Mouse (Mus musculus): ENCODE results near the gene Bcorl1.
A peak's percentile ranks its signal among the peaks of the same experiment; 100 is the strongest.

Bcorl1 gene

DNA sequence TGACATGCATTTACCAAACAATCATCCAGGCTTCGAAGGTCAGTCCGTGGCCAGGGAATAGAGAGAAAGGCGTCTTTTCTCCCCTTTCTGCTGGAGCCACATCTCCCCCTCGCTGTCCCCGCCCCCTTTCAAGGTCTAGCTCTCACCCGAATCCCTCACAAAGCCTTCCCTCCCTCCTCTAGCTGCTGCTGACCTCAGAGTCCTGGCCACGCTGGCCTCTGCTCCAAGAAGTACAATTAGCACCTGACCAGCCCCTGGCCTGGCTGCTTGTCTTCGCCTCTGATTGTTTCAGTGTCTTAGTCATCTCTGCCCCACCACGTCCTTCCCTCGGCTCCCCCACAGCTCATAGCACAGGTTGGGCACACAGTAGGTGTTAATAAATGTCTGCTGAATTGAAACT, 108.5 kb downstream of the Bcorl1 start:
- DNase-seq: no peak

DNA sequence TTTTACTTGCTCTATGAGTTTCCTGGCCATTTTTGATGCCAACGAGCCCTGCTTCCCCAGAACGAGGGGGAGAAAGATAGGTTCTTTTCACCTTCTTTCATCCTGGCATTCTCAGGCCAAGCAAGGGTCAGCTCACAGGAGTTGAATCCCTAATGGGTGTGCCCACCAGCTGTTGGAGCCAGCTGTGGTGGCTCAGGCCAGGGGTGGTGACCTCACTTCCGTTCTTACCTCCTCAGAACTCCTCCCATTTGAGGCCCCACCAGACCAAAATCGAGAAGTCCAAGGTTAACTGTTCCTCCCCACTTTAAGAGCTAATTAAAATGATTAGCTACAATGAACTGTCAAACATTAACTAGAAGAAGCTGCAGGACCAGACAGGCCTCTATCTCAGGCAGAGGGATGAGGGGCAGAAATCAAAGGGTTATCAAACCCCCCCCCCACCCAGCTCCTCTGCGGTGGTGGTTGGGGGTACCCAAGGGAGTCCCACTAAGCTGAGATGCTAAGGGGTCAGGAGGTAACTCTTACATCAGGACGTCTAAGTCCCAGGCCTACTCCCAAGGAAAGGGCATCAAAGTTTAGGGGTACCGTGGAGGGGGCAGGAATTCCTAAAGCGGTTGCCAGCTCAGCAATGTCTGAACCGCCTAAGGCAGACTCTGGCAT, 111.2 kb downstream of the Bcorl1 start:
- peak in 1 of 2 experiments; percentile 39 for DNase-seq

DNA sequence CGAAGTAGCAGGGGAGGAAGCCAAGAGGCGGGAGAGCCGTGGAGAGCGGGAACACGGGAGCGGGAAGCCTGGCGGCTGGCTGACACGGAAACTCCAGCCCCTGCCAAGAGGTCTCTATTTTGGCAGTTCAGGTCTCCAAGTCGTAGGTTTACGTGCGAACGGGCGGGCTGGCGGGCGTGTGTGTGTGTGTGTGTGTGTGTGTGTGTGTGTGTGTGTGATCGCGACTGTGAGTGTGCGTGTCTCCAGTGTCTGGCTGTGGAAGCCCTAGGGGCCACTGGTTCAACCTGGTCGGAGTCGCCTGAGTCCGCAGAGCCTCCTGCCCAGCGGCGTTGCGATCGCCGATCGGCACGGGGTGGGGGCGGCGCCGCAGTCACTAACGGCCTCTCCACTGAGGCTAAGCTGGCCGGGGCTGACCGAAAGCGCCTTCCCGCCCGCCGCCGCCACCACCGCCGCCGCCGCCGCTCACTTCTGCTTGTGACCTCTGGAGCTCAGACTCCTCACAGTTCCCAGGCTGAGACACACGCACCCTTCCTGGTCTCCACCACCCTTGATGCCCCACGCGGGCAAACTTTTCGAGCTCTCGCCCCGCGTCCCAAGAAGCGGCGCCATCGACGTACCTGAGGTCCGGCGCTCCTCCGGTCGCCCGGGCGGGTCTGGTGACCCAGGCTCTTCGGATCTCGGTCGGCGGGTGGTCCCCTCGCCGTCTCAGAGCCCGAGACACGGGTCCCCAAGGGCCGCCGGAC, 111.9 kb downstream of the Bcorl1 start:
- DNase-seq: peak in 1 of 2 experiments; percentile 48

DNA sequence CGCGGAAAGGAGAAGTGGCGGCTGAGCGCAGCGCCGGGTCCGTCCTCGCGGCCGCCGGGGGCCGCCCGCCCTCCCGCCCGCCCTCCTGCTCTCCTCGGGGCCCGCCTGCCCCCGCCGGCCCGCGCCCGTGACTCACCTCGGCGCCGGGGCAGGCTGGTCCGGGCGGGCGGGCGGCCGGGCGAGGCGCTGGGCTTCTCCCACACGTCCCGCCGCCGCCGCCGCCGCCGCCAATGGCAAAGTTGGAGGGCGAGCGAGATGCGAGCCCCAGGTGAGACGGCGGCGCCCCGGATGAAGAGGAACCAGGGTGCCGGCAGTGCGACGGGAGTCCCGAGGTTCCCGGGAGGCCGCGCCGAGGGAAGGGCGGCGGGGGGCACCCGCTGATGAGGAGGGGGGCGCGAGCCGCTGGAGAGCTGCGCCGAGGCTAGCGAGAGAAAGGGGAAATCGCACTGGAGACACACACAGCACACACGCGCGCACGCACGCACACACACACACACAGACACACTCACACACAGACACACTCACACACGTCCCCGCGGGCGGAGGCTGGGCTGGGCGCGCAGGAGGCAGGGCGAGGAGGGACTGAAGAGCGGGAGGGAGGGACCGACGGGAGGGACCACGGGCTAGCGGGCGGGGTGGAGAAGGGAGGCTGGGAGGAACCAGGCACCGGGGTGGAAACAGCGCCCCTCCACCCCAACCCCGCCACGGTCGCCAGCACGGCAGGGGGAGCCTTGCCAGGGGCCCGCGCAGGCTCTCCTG, 112.8 kb downstream of the Bcorl1 start:
- DNase-seq: peak; percentile 80 to 87

DNA sequence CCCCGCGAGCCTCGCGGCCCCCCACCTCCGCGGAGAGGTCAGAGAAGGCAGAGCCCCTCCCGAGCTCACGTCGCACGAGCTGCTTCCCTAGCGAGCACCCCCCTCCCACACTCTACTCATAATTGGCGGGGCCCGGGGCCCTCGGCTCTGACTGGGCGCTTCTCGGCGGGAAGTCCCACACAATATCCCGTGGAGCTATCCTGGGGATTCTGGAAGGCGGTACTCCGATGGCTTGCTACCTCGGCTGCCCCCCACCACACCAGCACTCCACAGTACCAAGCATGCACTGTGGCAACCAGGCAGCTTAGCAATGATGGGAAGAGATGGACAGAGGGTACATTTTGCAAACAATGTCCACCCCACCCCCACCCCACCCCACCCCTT, 113.3 kb downstream of the Bcorl1 start:
- no peak for DNase-seq

DNA sequence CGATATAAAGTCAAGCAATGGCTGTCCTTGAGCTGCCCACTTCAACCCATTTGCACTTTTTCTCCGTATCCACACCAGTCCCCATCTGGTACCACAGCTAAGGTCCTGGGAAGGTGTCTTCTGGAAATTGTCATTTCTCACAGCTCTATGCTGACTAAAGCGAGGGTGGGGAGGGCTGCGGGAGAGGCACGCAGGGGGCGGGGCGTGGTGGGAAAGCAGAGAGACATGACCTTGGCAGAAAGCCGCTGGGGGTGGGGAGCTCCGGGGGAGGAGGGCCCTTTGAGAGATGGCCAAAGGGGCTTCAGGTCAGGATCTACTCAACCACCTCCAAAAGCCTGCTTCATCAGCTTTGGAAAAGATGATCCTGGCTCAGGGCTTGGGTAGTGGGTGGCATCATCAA, 113.9 kb downstream of the Bcorl1 start:
- DNase-seq: peak; percentile 53 to 64

DNA sequence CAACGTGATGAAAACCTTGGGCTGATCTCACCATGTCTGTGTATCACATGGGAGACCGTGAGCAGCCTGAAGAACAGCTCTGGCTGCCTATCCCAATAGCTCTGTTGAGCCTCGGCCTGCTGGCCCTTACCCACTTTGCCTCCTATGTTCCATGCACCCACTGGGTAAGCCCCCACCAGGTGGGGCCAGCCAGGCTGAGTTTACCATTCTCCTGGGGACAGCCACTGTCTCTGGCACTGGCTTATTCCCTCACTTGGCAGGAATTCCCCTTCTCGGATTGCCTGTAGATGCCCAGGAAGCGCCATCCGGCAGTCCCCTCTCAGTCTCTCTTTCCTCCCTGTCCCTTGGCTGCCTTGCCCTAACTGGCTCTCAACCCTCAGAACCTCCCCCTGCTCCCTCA, 115.8 kb downstream of the Bcorl1 start:
- DNase-seq: peak in 1 of 2 experiments; percentile 4

Measured in thymus, postnatal 36 days (tissue).